Mouse (Mus musculus) liver, postnatal 0 days (tissue): Measurements from ENCODE around the gene Gja5.

ENCODE experiments used
- CTCF ChIP-seq: sonication (generic); IDR thresholded peaks from 2 replicates; pipeline ENCODE4 v1.5.1; 2016; ENCODE audit warnings: antibody characterized with exemption, low read depth
- EP300 ChIP-seq: IDR thresholded peaks from 2 replicates; pipeline ENCODE4 v1.6.1; 2016; ENCODE audit warnings: antibody characterized with exemption, low read depth, mild to moderate bottlenecking

DNA sequence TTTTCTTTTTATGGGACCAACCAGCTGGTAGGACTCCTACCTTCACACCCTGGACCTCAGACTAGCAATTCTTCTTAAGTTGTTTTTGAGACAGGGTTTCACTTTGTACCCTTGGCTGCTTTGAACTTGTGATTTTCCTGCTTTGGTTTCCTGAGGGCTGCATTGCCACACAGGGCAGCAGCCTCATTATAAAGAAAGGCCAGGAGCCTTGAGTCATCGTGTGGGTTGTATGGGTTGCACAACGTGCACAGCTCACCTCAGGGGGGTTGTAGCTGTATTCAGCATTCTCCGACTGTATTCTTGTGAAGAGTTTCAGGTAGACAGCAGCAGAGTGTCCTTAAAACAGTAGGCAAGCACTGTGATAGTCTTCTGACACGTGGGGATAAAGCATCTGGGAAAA, 100.0 kb downstream of the Gja5 start:
- TF ChIP-seq EP300 (no peak), CTCF (no peak)
